Mouse (Mus musculus) hindbrain, embryonic 11.5 days (tissue): ENCODE results near the gene Kif12. TPM values are rescaled to one million over a fixed set of nuclear protein-coding genes. Genes with fewer than 3 reads are reported as not detected.

Experiments used
- ATAC-seq: fragments of 200-750 bp; cut with Nextera tagmentation; 2 replicates; pipeline ENCODE4 v1.8.0; 2017; ENCODE audit warnings: mild to moderate bottlenecking, moderate TSS enrichment, moderate library complexity; ENCODE audit not compliant: low FRiP score
- DNase-seq: peaks from one replicate; pipeline ENCODE4 v3.0.0-alpha.2; 2015; ENCODE audit warnings: low spot score
- H3K27ac ChIP-seq: fragments of 300-500 bp; sonication (generic); 2 replicates; pipeline ENCODE4 v1.5.1; 2014; ENCODE audit warnings: mild to moderate bottlenecking, low read depth, low read length
- H3K27me3 ChIP-seq: fragments of 300-500 bp; sonication (generic); 2 replicates; pipeline ENCODE4 v1.6.1; 2014; ENCODE audit warnings: mild to moderate bottlenecking, low read length, moderate library complexity, mixed read lengths; ENCODE audit not compliant: control insufficient read depth, insufficient read depth
- H3K36me3 ChIP-seq: fragments of 300-500 bp; sonication (generic); 2 replicates; pipeline ENCODE4 v1.6.1; 2014; ENCODE audit warnings: mild to moderate bottlenecking, low read length, moderate library complexity, mixed read lengths; ENCODE audit not compliant: control insufficient read depth, insufficient read depth
- H3K4me1 ChIP-seq: fragments of 300-500 bp; sonication (generic); replicated peaks from 2 replicates; pipeline ENCODE4 v1.6.1; 2014; ENCODE audit warnings: low read length, mixed read lengths; ENCODE audit not compliant: control insufficient read depth, insufficient read depth
- H3K4me2 ChIP-seq: fragments of 300-500 bp; sonication (generic); replicated peaks from 2 replicates; pipeline ENCODE4 v1.6.1; 2014; ENCODE audit warnings: mild to moderate bottlenecking, low read depth, low read length
- H3K4me3 ChIP-seq: fragments of 300-500 bp; sonication (generic); 2 replicates; pipeline ENCODE4 v1.5.1; 2014; ENCODE audit warnings: low read depth, low read length
- H3K9ac ChIP-seq: fragments of 300-500 bp; sonication (generic); 2 replicates; pipeline ENCODE4 v1.6.1; 2014; ENCODE audit warnings: low read depth, low read length
- H3K9me3 ChIP-seq: fragments of 300-500 bp; sonication (generic); 2 replicates; pipeline ENCODE4 v1.6.1; 2016; ENCODE audit warnings: low read length; ENCODE audit not compliant: control insufficient read depth
- WGBS: fragments of 180-500 bp; shearing (Covaris S2); extraction: QIAGEN DNeasy Blood & Tissue Kit; methylation state at CpG from one replicate; pipeline ENCODE4 v1.1.7; 2014; 5-methylcytosine and 5-hydroxymethylcytosine counted together
- polyA plus RNA-seq: library from polyadenylated mRNA; unstranded; fragments of >200 nt; fragmentation: Nextera tagmentation; extraction: Ambion mirVana; gene quantifications from 2 replicates; pipeline ENCODE4 v1.2.1, GENCODE M21; 2014

The Kif12 gene
- polyA plus RNA-seq, 1 experiment from 2014 or later: not detected

DNA sequence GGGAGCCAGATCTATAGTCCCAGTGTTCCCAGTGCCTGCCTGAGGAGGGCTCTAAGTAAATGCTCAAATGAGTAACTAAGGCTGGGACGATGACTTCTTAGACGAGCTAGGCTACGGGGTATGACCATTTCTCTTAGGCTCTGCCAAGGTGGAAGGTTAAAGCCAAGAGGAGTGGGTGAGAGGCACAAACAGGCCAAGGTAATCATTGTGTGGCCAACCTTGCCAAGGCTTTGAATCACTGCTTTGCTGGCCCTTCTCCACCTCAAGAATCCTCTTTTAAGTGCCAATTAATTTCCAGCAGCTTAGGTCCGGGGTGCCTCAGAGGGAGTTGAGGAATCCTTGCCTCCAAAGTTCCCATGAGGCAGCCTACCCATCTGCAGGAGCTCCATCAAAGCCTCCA, 1.9 kb downstream of the Kif12 start:
- 92% methylated on average over 4 of the region's 4 CpGs for WGBS
- ATAC-seq: no peak

DNA sequence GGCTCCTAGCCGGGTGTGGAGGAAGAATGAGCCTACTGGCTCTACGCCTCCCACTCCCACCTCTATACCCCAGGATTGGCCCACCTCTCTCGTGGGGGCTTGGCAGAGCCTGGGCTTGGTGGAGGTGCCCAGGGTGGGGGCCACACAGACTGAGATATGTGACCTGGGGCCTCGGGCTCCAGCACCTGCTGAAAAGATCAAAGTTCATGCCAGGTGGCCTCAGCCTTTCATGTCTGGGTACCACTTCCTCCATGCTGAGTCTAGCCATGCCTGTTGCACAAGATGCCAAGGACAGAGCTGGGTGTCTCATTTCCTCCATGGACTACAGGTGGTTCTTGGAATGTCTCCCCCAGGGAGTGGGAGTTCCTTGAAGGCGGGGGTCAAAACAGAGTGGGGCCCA, 5.6 kb downstream of the Kif12 start:
- no peaks in the 10 kb centered on the region for H3K36me3 ChIP-seq
- no peak overlapping the region for H3K4me3 ChIP-seq
- H3K27me3 ChIP-seq: no peaks in the 10 kb centered on the region
- ATAC-seq (no peak), DNase-seq (no peak)
- H3K9me3 ChIP-seq: no peaks in the 10 kb centered on the region
- WGBS: 79% methylated on average over 5 of the region's 5 CpGs
- H3K4me2 ChIP-seq: no peak overlapping the region
- no peak overlapping the region for H3K9ac ChIP-seq
- no peaks in the 10 kb centered on the region for H3K4me1 ChIP-seq
- H3K27ac ChIP-seq: no peak overlapping the region

More for the DNA sequence above, 1.9 kb downstream of the Kif12 start:
- H3K4me2 ChIP-seq: no peak overlapping the region
- no peak for DNase-seq
- H3K9me3 ChIP-seq: no peaks in the 10 kb centered on the region
- no peak overlapping the region for H3K27ac ChIP-seq
- no peaks in the 10 kb centered on the region for H3K4me1 ChIP-seq
- no peaks in the 10 kb centered on the region for H3K36me3 ChIP-seq
- H3K4me3 ChIP-seq: no peak overlapping the region
- H3K9ac ChIP-seq: no peak overlapping the region
- no peaks in the 10 kb centered on the region for H3K27me3 ChIP-seq

DNA sequence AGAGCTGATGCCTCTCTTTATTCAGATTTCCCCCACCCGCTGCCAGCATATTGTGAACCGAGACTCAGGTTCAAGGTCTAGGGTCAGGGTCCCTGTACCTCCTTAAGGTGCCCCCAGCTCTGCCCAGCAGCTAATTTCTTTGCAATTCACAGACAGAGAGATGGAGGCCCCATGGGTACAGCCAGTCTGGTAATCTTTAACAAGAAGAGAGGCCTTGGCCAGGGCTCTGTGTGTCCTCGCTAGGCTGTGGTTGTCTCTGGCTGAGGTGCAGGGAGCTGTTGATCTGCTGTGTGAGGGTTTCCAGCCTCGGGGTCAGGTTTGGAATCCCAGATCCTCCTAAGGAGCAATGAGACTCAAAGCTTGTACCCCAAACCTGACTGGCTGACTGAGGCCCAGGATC, 6.3 kb downstream of the Kif12 start:
- Histone ChIP-seq H3K27ac (no peak overlapping the region), H3K4me1 (no peaks in the 10 kb centered on the region), H3K4me3 (no peak overlapping the region), H3K9ac (no peak overlapping the region), H3K27me3 (no peaks in the 10 kb centered on the region), H3K9me3 (no peaks in the 10 kb centered on the region), H3K4me2 (no peak overlapping the region), H3K36me3 (no peaks in the 10 kb centered on the region)
- 88% methylated on average over 4 of the region's 4 CpGs for WGBS
- DNase-seq (no peak), ATAC-seq (no peak)

DNA sequence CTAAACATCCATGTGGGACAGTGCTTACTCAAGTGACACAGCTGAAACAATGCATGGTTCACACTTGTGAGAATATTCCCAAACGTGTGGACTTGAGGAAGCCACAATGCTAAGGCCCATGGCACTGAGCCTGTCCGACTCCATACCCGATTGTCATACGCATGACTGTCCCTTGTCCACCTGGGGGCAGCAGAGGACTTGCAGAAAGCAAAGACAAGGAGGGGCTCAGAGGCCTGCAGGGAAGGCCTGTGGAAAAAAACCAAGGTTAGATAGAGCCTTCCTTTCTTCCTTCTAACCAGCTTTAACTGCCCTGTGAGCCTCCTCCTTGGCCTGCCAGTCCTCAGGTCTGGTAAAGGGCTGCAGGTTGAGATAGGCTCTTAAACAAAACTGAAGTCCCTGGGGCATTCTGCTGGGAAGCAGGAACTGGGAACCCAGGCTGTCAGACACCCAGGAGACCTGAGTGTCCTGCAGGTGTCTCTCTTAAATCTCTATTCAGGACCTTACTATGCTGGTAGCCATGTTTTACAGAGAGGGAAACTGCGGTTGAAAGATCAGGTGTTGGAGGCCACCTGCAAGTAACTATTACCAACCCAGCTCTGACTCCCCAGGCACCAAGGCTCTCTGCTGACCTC, 12.9 kb downstream of the Kif12 start:
- no peaks in the 10 kb centered on the region for H3K9me3 ChIP-seq
- no peaks in the 10 kb centered on the region for H3K36me3 ChIP-seq
- ATAC-seq: peak; percentile 84
- WGBS: 17% methylated on average over 5 of the region's 5 CpGs
- H3K27ac ChIP-seq: no peak overlapping the region
- DNase-seq: peak; percentile 90
- H3K4me2 ChIP-seq: no peak overlapping the region
- no peaks in the 10 kb centered on the region for H3K27me3 ChIP-seq
- H3K4me1 ChIP-seq: no peaks in the 10 kb centered on the region
- H3K4me3 ChIP-seq: no peak overlapping the region
- no peak overlapping the region for H3K9ac ChIP-seq

DNA sequence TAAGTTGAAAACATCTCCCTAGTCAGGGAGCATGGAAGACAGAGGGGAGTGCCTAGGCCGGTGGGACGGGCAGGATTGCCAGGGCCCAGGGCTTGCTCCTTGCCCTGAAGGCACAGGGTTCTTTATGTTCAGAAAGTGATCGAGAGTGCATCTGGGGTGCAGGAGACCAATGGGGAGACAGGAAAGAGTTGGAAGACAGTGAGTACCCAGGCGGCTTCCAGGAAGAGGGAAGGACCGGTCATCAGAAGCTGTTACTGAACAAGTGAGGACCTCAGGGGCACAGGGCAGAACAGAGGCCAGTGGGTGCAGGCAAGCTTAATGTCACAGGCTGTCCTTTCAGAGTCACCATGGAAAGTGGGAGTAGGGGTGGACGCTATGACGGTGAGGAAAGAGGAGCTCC, 13.7 kb downstream of the Kif12 start:
- no peak overlapping the region for H3K4me2 ChIP-seq
- H3K4me1 ChIP-seq: no peaks in the 10 kb centered on the region
- ATAC-seq (no peak), DNase-seq (no peak)
- H3K4me3 ChIP-seq: no peak overlapping the region
- H3K27me3 ChIP-seq: no peaks in the 10 kb centered on the region
- H3K9me3 ChIP-seq: no peaks in the 10 kb centered on the region
- H3K9ac ChIP-seq: no peak overlapping the region
- no peak overlapping the region for H3K27ac ChIP-seq
- H3K36me3 ChIP-seq: no peaks in the 10 kb centered on the region
- 86% methylated on average over 7 of the region's 7 CpGs for WGBS

DNA sequence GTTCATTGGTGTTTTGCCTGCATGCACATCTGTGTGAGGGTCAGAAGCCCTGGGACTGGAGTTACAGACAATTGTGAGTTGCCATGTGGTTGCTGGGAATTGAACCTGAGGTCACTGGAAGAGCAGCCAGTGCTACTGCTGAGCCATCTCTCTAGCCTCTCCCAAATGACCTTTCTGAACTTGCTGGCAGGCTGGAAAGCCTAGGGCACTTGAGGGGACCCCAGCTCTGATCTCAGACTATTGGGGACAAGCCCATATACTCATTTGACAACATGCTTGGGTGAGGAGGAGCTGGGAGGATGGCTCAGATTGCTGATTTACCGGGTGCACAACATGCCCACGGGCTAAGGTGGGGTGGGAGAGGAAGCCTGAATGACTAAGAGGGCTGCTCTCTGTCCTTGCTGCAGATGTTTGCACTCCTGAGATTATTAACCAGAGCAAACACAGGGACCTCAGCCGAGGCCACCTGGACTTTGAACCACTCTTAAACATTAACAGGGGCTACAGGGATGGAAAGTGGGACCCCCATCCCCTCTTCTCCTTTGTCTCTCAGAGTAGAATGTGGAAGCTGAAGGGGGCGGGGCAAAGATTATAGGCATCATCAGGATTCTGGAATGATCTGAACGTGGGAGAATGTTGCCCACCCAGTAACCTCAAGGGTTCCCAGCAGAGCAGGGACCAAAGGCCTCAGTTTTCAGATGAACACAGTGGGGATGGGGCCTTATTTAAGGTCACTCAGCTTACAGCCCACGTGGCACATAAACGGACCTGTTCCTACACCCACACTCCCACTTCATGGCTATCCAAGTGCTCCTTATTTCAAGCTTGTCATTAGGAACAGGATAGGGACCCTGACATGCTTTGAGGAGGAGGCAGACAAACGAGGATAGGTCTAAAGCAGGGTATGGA, 15.0 kb downstream of the Kif12 start:
- no peaks in the 10 kb centered on the region for H3K27me3 ChIP-seq
- H3K4me1 ChIP-seq: no peaks in the 10 kb centered on the region
- no peak overlapping the region for H3K4me2 ChIP-seq
- WGBS: 59% methylated on average over 8 of the region's 8 CpGs
- no peak overlapping the region for H3K27ac ChIP-seq
- no peak overlapping the region for H3K4me3 ChIP-seq
- no peaks in the 10 kb centered on the region for H3K36me3 ChIP-seq
- H3K9ac ChIP-seq: no peak overlapping the region
- DNase-seq (no peak), ATAC-seq (no peak)
- H3K9me3 ChIP-seq: no peaks in the 10 kb centered on the region

DNA sequence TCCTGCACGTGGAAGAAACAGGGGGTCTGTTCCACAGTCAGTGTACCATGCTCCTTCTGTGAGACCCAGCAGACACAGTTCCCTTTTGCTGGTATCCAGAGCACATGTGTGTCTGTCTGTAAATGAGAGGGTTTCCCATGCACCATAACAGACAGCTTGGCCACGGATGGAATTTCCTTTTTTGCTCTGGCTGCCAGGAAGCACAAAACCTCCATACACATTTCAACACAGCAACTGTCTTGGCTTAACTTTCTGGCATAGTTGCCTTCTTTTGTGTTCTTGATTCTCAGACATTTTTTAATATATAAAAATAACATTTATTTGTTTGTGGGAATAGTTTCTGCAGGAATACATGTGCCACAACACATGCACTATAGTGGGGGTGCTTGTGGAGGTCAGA, 16.3 kb downstream of the Kif12 start:
- H3K9me3 ChIP-seq: no peaks in the 10 kb centered on the region
- H3K4me1 ChIP-seq: no peaks in the 10 kb centered on the region
- no peak overlapping the region for H3K4me2 ChIP-seq
- no peak overlapping the region for H3K9ac ChIP-seq
- H3K36me3 ChIP-seq: no peaks in the 10 kb centered on the region
- H3K4me3 ChIP-seq: no peak overlapping the region
- H3K27ac ChIP-seq: no peak overlapping the region
- WGBS: 70% methylated on average over 2 of the region's 2 CpGs
- no peak for ATAC-seq
- no peak for DNase-seq
- H3K27me3 ChIP-seq: no peaks in the 10 kb centered on the region

DNA sequence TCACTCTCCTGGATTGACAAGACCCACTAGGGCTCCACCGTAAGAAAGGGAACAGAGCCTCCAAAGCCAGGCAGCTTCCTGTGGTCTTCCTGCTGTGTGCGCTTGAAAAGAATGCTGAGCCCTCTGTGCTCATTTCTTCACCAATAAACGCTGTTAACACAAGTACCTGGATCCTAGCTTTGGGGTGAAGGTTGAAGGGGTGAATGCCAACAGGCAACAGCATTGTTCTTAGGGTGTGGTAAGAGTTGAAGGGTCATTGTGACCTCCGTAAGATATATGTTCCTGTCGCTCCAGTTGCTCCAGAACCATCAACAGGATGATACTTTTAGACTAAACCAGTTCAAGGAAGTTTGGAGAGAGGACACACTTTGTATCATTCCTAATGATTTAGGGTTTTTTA, 17.2 kb downstream of the Kif12 start, which contains the start of gene Ambp:
Gene Ambp, minus strand, starts transcription at position 101 of the 400 bp plus-strand sequence.
- no peak for ATAC-seq
- Histone ChIP-seq H3K36me3 (no peaks in the 10 kb centered on the region), H3K4me2 (no peak within 1 kb of the TSS), H3K9me3 (no peaks in the 10 kb centered on the region), H3K4me3 (no peak within 1 kb of the TSS), H3K9ac (no peak within 1 kb of the TSS), H3K27me3 (no peaks in the 10 kb centered on the region), H3K4me1 (no peaks in the 10 kb centered on the region), H3K27ac (no peak within 1 kb of the TSS)
- no peak for DNase-seq
- WGBS: 68% methylated on average over 5 of the region's 5 CpGs

DNA sequence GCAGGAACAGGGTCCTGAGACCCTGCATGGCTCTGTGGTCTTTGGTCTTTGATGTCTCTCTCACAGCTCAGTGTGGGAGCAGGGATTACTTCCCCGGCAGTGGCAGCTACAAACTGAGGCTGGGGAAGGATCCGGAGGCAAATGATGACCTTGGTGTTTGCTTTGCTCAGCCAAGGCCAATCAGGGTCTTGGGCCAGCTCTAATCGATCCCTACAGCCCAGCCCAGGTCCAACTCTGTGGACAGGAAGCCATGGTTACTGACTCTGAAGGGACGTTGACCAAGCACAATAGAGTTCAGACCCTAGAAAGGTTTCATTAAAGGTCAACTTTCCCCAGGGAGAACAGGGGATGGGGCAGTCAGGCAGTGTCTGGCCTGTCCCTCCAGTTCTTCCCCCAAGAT, 17.9 kb downstream of the Kif12 start:
- Histone ChIP-seq H3K36me3 (no peaks in the 10 kb centered on the region), H3K4me2 (no peak overlapping the region), H3K9ac (no peak overlapping the region), H3K9me3 (no peaks in the 10 kb centered on the region), H3K27me3 (no peaks in the 10 kb centered on the region), H3K27ac (no peak overlapping the region), H3K4me1 (no peaks in the 10 kb centered on the region), H3K4me3 (no peak overlapping the region)
- DNase-seq: no peak
- 59% methylated on average over 4 of the region's 4 CpGs for WGBS
- ATAC-seq: no peak
